Mouse (Mus musculus) layer of hippocampus, adult 9-11 months (tissue): Measurements from ENCODE around the gene Ppp1r13b.
"Not testable (repeated sequence)": the region's sequence is repeated elsewhere in the genome, so short reads cannot be mapped to it uniquely, and the experiment has no call there.

Experiments used
- DNase-seq: peaks from one replicate; pipeline ENCODE4 v3.0.0; 2022

Gene Ppp1r13b

DNA sequence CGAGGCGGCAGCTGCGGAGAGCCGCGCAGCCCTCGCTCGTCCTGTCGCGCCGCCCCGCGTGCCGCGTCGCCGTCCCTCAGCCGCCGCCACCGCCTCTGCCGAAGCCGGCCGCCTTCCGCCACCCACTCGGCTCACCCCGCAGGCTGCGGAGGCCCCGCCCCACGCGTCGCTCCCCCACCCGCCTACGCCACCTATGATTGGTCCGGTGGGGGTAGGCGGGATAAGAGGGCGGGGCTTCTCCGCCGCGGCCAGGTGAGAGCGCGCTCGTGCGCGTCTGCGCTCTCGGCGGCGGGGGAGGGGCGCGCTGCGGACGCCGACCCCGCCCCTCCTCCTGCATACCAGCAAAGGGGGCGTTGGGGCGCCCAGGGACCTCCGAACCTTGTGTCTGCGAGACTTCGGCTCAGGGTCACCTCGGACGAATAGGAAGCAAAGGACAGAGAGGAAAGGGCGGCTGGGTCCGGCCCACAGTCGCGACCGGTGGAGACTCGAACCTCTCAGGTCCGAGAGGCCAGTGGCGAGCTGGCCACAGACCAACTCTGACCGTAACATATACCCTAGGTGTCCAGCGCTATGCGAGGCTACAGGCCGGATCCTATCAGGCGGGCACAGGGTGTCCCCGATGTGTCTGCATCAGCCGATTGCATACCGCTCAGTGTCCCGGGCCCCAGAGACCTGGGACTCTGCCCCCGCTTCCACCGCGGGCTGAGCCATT lies at the start of gene Ppp1r13b:
Gene Ppp1r13b, minus strand, starts transcription at position 141 of the 712 bp plus-strand sequence.
- DNase-seq = peak; percentile 92

DNA sequence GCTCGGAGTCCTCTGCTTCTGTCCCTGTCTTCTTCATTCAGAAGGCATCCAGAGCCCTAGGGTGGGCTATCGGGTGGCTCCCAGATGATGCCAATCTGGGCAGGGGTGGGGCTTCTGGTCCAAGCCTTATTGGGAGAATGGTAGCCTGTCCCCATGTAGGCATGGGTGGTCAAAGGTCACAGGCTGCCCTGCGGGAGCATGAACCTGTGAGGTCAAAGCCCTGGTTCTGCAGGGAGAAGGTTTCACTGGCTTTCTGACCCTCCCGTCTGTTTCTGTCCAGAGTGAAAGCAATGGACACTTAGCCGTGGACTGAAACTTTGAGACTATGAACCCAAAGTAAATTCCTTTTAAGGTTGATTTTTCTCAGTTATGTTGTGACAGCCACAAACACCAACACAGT lies 48.3 kb upstream of the Ppp1r13b start:
- no peak for DNase-seq

DNA sequence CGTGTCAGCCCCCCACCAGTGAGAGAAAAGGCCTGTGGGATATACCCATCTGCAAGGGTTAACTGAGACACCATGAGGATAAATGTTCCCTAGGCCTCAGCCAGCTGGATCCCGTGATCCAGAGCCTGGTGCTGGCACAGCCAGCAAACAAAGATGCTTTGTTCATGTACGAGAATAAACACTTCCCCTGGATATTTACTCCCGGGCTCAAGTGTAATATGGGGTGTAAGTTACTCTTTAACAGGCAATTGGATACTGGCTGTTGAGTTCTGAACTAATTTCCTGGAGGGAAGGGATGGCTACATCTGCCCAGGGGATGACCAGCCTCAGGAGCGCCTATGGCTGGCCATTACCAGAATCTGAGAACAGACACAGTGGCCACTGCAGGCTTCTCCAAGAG lies 43.8 kb upstream of the Ppp1r13b start:
- peak; percentile 74 for DNase-seq

DNA sequence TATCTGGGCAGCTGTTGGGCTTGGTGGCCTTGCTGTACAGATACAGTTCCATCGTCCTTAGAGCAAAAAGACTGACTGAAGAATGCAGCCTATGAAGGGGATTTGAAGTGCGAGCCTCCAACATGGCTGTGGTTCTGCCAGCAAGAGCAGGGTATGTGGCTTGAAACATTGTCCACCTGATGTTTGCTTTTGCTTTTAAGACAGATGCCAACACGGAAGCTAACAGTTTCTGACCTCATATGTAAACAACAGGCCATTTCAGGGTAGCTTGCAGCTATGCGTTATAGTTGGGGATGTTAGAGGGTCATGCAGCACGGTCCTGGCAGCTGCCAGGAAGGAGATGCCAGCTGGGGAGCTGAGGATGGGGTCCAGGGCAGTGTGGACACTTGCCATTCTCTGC lies 42.6 kb upstream of the Ppp1r13b start:
- no peak for DNase-seq

DNA sequence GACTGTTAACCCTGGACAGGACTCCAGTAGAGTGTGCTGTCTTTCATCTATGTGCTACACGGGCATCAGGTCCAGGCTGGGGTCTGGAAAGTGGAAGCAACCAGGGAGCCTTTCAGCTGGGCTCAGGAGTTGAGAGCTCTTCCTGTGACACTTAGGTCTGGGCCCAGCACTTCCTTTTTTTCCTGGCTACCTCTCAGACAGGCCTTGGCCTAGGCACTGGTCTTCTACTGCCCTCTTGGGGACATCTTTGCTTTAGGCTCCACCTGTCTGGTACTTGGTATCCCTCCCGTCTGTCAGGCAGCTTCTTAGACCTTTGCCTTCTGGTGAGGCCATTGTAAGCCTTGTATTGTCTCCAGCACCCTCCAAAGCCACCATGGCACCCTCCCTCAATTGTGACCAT lies 38.8 kb upstream of the Ppp1r13b start:
- peak; percentile 70 for DNase-seq

DNA sequence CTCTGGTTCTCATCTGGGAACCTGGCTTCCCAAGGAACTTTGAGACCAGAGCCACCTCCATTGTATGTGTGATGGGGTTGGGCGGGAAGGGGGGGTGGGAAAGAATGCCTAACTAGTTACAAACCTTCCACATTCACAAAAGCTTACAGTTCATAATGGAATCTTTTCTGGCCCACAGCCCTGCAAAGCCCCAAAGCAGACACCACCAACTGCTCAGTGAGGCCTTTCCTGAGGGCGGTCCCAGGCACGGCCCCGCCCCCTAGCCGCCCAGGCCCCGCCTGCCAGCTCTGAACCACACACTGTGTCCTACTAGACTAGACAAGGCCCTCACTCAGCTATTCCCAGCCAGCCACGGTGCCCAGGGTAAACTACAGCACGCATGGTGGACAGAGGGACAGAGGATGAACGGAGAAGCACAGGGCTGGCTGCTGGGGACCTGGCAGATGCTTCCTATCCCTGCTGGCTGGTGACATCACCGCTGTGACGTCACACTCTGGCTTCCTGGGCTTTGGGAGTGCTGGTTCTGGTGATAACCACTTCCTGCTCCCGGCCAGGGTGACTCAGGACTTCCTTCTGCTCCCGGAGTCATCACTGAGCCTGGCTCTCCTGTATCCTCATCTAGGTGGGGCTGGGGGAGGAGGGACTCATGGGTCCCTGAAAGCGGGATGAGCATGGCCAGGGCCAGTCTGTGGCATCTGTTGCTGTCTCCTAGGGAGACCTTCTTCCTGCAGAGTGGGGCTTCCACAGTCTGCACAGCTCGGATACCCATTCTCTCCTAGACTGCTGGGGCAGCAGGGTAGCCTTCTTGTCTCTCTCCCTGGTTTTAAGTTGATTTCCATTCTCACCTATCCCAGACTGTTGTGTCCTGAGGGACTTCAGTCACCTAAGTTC lies 38.1 kb upstream of the Ppp1r13b start:
- not testable (repeated sequence) for DNase-seq

DNA sequence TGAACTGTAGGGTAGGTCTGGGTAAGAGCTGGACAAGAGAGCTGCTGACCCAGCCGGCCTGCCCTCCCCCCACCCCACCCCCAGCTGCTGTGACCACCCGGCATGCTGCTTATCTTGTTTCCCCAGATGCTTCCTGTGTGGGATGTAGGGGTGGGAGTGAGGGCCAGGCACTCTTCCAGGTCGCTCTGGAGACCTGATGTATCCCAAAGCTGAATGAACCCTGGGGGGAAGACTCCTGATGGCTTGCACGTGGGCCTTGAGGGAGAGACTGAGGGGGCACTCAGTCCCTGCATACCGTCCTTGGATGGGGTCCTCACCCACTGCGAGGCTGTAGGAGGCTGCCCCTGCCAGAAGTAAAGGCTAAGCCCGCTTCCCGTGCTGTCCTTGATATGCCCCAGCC lies 37.2 kb upstream of the Ppp1r13b start:
- DNase-seq = no peak

DNA sequence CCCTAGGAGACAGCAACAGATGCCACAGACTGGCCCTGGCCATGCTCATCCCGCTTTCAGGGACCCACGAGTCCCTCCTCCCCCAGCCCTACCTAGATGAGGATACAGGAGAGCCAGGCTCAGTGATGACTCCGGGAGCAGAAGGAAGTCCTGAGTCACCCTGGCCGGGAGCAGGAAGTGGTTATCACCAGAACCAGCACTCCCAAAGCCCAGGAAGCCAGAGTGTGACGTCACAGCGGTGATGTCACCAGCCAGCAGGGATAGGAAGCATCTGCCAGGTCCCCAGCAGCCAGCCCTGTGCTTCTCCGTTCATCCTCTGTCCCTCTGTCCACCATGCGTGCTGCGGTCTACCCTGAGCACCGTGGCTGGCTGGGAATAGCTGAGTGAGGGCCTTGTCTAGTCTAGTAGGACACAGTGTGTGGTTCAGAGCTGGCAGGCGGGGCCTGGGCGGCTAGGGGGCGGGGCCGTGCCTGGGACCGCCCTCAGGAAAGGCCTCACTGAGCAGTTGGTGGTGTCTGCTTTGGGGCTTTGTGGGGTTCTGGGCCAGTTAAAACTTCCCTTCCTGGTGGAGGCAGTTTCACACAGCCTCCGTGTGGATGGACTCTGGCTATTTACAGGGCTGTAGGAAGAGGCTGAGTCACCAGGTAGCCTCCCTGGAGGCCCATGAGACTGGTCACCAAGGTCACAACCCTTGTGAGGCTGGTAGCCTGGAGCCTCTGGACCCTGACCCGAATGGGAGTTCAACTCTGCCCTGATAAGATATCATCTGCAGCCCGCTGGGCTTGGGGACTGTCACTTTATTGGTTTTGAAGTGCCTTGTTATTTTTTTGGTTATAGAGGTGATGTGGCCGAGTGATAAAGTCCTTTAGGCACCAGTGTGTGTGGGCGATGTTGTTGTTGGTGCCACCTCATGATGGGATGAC lies 36.4 kb upstream of the Ppp1r13b start:
- DNase-seq = not testable (repeated sequence)

DNA sequence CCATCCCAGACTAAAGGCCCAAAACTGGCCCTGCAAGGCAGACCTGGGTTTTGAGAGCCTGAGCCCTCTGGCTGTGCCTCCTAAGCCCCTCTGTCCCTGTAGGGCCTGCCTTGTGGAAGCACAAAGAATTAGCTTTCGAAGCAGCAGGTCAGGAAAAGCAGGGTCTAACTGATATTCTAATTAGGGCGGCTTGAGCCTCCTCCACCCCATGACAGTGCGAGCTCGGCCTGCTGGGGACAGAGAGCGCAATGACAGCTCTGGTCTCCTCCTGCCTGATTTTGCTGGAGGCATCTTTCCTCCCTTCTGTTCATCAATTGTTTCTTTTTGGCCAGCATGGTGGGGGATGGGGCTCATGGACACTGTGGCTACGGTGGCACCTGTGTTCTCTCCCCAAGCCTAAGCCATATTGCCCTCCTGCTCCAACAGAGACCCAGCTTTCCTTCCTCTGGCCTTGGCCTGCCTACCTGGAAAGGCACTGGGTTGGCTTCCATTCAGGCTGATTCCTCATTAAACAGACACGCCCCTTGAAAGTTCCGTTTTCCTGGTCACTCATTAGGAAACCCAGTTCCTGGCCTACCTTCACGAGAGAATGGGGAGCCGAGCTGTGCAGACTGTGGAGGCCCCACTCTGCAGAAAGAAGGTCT lies 35.6 kb upstream of the Ppp1r13b start:
- DNase-seq = no peak

DNA sequence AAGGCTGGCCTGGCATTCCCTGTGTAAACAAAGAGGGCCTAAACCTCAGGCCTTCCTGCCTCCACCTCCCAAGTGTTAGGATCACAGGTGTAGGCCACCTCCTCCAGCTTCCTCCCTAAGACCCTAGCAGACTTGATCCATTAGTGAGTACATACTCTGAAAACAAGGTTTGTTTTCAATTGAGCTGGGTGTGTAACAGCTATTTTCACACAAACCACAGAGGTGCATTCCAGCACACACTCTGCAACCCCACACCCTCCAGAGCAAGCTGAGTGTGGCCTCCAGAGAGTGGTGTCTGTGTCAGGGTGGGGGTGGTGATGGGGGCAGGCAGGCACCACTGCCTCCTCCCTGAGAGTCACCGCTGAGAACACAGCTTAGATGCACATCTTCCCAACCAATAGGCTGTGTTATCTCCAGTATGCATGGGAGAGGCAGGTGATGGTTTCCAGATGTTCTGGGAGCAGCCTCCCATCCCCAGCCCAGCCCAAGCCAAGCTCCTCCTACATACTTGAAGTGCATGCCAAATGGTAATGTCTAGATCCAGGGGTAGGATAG lies 30.8 kb upstream of the Ppp1r13b start:
- no peak for DNase-seq

DNA sequence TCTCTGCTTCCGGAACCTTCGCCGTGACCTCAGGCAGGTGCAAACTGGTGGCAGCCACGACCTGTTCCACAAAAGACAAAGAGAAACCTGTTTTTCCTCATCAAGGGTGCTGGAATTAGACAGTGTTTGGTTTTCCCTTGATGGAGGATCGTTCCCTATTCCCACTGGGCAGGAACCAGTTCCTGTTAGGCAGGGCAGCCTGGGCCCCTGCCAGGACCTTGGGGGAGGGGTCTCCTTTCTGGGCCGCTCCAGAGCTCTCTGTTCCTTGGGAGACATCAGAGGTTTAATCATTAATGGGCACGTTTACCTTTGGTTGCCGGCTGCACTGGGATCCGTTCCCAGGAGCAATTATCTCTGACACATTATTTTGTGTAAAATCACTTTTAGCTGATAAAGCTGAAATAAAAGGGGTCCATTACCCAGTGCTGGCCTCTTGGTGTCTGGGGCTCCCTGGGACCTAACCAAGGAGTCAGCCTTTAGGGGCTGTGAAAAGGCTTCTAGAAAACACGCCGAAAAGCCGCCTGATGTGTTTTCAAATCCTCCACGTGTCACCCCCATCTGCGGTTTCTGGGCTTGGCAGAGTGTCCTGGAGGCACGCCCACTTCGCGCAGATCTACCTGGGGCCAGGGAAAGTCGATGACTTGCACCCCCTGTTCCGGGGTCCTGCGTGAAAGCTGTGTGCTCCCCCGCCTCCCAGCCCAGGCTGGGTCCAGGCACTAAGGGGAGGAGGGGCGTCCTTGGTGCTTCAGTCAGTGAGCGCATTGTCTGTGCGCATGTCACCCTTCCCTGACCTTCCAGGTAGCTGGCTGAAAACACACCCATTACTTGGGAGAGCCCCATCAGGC lies 29.0 kb upstream of the Ppp1r13b start:
- no peak for DNase-seq

DNA sequence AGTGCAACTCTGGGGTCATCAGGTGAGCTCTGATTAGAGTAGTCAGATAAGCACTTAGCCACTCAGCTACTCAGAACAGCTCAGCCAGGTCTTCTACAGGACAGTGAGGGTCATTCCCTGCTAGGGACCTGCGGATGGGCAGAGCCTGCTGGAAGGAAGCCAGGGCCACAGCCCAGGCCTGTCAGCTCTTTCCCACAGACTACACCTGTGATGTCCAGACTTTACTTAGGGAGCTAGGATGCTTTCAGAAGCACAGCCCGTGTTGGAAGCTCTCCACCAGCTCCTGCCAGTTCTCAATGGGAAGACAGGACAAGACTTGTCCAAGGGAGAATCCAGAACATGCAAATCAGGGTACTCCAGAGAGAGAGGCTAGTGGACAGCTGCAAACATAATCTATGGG lies 26.1 kb upstream of the Ppp1r13b start:
- no peak for DNase-seq

DNA sequence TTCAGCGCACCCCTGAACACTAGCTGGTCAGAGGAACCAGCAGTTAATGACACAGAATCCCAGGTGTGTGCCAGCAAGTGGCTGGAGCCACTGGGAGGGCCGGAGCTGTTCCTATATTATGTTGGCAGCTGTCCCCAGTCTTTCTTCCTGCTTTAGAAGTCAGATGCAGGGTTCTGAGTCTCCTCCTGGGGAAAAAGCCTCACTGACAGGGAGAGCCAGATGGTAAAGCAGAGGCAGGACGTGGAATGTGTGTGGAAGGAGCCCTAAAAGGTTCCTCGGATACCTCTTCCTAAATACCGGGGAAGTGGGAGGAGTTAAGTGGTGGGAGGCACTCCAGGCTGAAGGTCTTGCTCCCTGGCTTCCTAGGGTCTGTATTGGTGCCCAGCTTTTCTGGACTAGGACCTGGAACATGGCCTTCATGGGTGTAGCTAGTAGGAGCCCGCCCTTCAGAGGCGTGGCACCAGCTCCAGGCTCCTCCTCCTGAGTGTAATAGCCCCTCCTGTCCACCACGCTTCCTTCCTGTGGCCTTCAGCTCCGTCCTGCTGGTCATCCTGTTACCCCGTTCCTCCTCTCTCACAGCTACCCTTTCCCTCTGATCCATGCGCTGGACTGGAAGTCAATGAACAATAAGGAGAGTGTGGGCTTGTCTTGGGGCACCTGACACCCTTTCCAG lies 25.3 kb upstream of the Ppp1r13b start:
- DNase-seq = no peak

DNA sequence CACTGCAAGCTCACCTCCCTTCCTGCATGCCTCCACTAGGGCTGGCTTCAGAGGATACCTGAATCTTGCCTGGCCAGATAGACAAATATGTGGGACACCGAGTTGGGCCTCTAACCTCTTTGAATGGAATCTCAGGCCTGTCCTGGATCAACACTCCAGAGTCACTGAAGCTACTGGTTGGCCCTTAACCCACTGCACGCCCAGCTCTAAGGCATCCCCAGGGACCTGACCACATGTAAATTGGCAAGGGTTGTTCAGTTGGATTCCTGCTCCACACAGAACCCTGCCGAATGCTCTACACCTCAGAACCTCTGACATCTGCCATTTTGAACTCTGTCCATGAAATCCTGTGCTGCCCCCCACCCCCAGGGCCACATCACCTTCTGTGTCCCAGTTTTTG lies 24.6 kb upstream of the Ppp1r13b start:
- DNase-seq = no peak

DNA sequence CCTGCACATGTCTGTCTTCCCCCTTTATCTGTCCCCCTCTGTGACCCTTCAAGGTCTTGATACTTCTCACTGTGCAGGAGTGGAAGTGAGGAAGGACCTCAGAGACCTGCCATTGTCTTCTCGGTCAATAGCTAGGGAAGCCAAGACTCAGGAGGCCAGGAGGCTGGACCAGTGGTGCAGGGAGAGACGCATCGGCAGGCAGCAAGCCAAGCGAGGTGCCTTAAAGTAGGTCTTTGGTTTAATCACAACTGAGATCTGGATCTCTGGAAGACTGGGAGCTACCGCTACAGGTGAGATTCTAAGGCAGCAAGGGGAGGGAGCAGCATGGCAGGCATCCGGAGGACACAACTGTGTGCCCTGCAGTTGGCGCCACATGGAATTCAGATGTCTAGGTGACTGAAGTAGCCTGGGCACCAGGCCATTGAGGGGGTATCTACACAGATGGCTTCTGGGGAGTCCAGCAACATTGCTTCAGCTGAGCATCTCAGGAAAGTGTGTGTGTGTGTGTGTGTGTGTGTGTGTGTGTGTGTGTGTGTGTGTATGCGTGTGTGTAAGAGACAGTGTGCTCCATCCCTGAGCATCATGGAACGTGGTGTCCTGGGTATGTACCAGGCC lies 23.6 kb upstream of the Ppp1r13b start:
- DNase-seq = no peak

DNA sequence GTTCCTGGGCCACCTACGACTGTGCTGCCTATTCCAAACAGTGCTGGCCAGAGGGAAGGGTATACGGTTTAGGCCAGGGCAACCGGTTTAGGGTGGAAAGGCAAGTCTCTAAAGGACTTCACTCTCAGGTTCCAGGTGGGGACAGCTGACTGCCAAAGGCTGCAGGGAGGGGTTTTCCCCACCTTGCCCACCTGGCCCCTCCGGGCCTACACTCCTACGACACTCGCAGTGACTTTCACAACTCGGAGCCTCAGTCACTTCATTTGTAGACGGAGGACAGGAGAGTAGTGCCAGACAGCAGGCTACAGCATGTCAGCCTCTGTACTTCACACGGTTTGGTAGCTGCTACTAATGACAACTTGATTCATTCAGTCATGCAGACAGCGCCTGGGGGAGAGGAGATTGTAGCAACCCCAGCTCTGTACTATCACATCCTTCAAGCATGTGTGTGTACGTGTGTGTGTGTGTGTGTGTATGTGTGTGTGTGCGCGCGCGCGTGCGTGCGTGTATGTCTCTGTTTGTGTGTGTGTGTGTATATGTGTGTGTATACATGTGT lies 20.6 kb upstream of the Ppp1r13b start:
- DNase-seq = no peak

DNA sequence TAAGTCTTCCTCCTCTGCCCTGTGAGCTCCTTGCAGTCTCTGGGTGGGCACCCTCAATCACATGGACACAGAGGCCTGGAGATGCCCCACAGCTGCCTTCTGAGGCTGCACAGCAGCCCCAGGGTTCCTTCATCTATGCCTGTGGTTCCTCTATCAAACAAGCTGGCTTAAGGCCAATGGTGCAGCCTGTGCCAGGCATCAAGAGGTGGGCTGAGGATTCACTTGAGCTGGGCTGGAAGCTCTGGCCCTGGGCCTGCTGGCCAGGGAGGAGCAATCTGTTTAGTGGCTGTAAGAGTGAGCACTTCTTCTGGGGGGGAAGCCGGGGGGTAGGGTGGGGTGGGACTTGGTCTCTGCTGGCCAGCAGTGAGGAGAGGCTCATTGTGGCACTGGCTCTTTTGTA lies 19.4 kb upstream of the Ppp1r13b start:
- no peak for DNase-seq

DNA sequence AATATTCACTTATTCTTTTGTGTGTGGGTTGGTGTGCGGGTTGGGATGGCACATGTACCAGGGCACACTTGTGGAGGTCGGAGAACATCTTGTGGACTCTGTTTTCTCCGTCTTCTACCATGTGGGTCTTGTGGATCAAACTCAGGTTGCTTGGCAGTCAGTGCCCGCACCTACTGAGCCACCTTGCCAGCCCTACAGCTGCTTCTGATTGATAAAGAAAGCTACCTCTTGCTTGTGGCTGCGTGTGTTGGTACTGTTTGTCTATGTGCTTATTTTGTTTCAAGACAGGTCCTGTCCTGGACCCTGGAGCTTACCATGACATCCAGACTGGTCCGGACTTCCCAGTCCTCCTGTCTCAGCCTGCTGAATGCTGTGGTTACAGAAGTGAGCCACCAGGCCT lies 15.2 kb upstream of the Ppp1r13b start:
- DNase-seq = no peak

DNA sequence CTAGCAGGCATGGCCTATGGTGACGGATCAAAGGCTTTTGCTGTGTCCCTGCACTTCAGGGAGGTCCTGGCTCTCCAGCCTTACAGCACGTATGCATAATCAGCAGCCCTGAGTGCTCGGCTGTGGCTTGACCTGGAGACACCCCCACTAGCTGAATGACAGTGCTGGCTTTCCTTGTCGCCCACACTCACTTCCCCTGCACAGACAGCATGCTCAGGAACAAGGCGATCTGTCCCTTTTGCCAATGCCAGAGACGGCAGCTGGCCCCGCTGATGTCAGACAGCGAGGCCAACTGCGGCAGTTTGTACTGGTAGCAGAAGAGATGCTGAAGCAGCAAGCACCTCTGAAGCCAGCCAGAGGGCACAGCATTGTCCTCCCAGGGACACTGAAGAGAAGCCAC lies 12.1 kb upstream of the Ppp1r13b start:
- DNase-seq = peak; percentile 88
